Mouse (Mus musculus) stomach, embryonic 16.5 days (tissue): Measurements from ENCODE around the gene Galnt4. TPM values are rescaled to one million over a fixed set of nuclear protein-coding genes. Genes with fewer than 3 reads are reported as not detected.

Experiments used
- ATAC-seq: fragments of 200-750 bp; cut with Nextera tagmentation; 2 replicates; pipeline ENCODE4 v1.8.0; 2017; ENCODE audit warnings: moderate number of reproducible peaks, moderate TSS enrichment; ENCODE audit not compliant: insufficient read depth, low FRiP score
- H3K27ac ChIP-seq: fragments of 300-500 bp; sonication (generic); 2 replicates; pipeline ENCODE4 v1.5.1; 2014; ENCODE audit warnings: low read length
- H3K27me3 ChIP-seq: fragments of 300-500 bp; sonication (generic); 2 replicates; pipeline ENCODE4 v1.6.1; 2014; ENCODE audit warnings: low read length, control low read depth, mixed read lengths; ENCODE audit not compliant: control insufficient read depth, insufficient read depth
- H3K36me3 ChIP-seq: fragments of 300-500 bp; sonication (generic); 2 replicates; pipeline ENCODE4 v1.6.1; 2014; ENCODE audit warnings: low read length; ENCODE audit not compliant: control insufficient read depth, insufficient read depth
- H3K4me1 ChIP-seq: fragments of 300-500 bp; sonication (generic); 2 replicates; pipeline ENCODE4 v1.6.1; 2014; ENCODE audit warnings: low read length, control low read depth, mixed read lengths; ENCODE audit not compliant: control insufficient read depth, insufficient read depth
- H3K4me2 ChIP-seq: fragments of 300-500 bp; sonication (generic); 2 replicates; pipeline ENCODE4 v1.6.1; 2014; ENCODE audit warnings: low read depth, low read length, mixed read lengths
- H3K4me3 ChIP-seq: fragments of 300-500 bp; sonication (generic); replicated peaks from 2 replicates; pipeline ENCODE4 v1.5.1; 2014; ENCODE audit warnings: mild to moderate bottlenecking, low read length
- H3K9ac ChIP-seq: fragments of 300-500 bp; sonication (generic); 2 replicates; pipeline ENCODE4 v1.6.1; 2014; ENCODE audit warnings: low read length
- H3K9me3 ChIP-seq: fragments of 300-500 bp; sonication (generic); replicated peaks from 2 replicates; pipeline ENCODE4 v1.6.1; 2016; ENCODE audit warnings: low read length, control low read depth; ENCODE audit not compliant: control insufficient read depth
- WGBS: fragments of 180-500 bp; shearing (Covaris S2); extraction: QIAGEN DNeasy Blood & Tissue Kit; methylation state at CpG from one replicate; pipeline ENCODE4 v1.1.7; 2014; 5-methylcytosine and 5-hydroxymethylcytosine counted together
- polyA plus RNA-seq: library from polyadenylated mRNA; unstranded; fragments of >200 nt; fragmentation: Nextera tagmentation; extraction: Ambion mirVana; gene quantifications from 2 replicates; pipeline ENCODE4 v1.2.1, GENCODE M21; 2015

Gene Galnt4
- polyA plus RNA-seq, 1 experiment from 2014 or later, result 41.9 TPM

GRCm38 (mm10) chr10:99108431-99108982 lies 548 bp downstream of the Galnt4 start:
- peaks cover 15% of the 10 kb centered on the region for H3K4me1 ChIP-seq
- H3K36me3 ChIP-seq, result peaks cover 20% of the 10 kb centered on the region
- H3K9ac ChIP-seq, result peak overlapping the region; percentile 92
- peak overlapping the region; percentile 82 for H3K27ac ChIP-seq
- H3K4me3 ChIP-seq, result peak overlapping the region; percentile 73
- 31% methylated on average over 12 of the region's 12 CpGs for WGBS
- no peaks in the 10 kb centered on the region for H3K27me3 ChIP-seq
- H3K4me2 ChIP-seq, result peak overlapping the region; percentile 95
- no peak for ATAC-seq
- peaks cover 9% of the 10 kb centered on the region for H3K9me3 ChIP-seq

- H3K27ac ChIP-seq, result peak overlapping the region; percentile 90
- H3K4me1 ChIP-seq, result peaks cover 38% of the 10 kb centered on the region
- WGBS, result 26% methylated on average over 3 of the region's 3 CpGs
- H3K9me3 ChIP-seq, result peaks cover 9% of the 10 kb centered on the region
- no peak overlapping the region for H3K4me3 ChIP-seq
- ATAC-seq, result no peak
- peak overlapping the region; percentile 36; the same call in 1 of the 2 replicates for H3K9ac ChIP-seq
- no peaks in the 10 kb centered on the region for H3K27me3 ChIP-seq
- H3K36me3 ChIP-seq, result peaks cover 17% of the 10 kb centered on the region
- peak overlapping the region; percentile 23 for H3K4me2 ChIP-seq
These were observed 5.6 kb downstream of the Galnt4 start for GRCm38 (mm10) chr10:99113533-99113932.

- Histone ChIP-seq H3K27me3 (no peaks in the 10 kb centered on the region), H3K9me3 (peaks cover 7% of the 10 kb centered on the region), H3K9ac (no peak overlapping the region), H3K36me3 (peaks cover 15% of the 10 kb centered on the region), H3K27ac (peak overlapping the region; percentile 90), H3K4me1 (peaks cover 40% of the 10 kb centered on the region), H3K4me2 (peak overlapping the region; percentile 23; the same call in 1 of the 2 replicates), H3K4me3 (no peak overlapping the region)
- ATAC-seq, result peak; percentile 55; the same call in 1 of the 2 replicates
- 63% methylated on average over 8 of the region's 8 CpGs for WGBS
These were observed 6.3 kb downstream of the Galnt4 start for GRCm38 (mm10) chr10:99114295-99114694.

DNA sequence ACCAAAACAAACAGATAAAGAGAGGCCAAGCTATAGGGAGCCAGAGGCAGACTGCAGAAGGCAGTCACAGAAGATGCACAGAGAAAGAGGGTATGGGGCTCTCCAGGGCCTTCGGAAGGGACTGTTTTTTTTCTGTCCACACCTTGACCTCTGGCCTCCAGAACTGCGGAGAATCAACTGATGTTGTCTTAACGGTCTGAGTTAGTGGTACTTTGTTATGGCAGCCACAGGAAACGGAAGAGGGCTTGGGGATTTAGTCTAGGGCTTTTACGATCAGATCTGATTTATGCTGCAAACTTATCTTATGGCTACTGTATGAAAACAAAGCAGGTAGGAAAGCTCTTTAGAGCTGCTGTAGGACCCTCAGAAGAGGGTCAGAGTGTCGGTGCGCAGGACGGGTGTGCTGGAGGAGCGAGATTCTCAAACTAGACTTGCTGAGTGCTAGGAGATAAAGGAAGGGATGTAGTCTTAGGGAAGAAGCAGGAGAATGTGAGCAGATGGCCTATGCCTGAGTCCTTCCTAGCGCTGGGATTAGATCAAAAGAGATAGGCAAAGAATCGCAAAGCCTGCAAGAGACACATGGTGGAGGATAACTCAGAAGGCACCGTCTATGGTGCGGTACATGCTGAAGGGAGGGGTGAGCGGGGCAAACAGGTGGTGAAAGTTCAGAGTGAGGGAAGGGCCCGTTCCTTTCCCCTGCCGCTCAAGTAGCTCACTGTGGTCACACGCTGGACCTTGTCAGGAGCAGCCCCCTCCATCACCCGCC lies 7.7 kb downstream of the Galnt4 start:
- peak overlapping the region; percentile 64 for H3K27ac ChIP-seq
- H3K9me3 ChIP-seq, result no peaks in the 10 kb centered on the region
- no peak overlapping the region for H3K9ac ChIP-seq
- ATAC-seq, result no peak
- peaks cover 40% of the 10 kb centered on the region for H3K4me1 ChIP-seq
- H3K36me3 ChIP-seq, result peaks cover 6% of the 10 kb centered on the region; the same call in 1 of the 2 replicates
- no peak overlapping the region for H3K4me2 ChIP-seq
- WGBS, result 36% methylated on average over 18 of the region's 18 CpGs
- H3K4me3 ChIP-seq, result no peak overlapping the region
- no peaks in the 10 kb centered on the region for H3K27me3 ChIP-seq

- Histone ChIP-seq H3K4me1 (peaks cover 38% of the 10 kb centered on the region), H3K27ac (peak overlapping the region; percentile 64), H3K9me3 (no peaks in the 10 kb centered on the region), H3K4me2 (no peak overlapping the region), H3K36me3 (0 out of 2 replicates have a peak, but pooled peaks cover under 1% of the 10 kb centered on the region), H3K9ac (no peak overlapping the region), H3K27me3 (no peaks in the 10 kb centered on the region), H3K4me3 (no peak overlapping the region)
- 43% methylated on average over 8 of the region's 8 CpGs for WGBS
- ATAC-seq, result no peak
These were observed 8.3 kb downstream of the Galnt4 start for GRCm38 (mm10) chr10:99116237-99116632.

DNA sequence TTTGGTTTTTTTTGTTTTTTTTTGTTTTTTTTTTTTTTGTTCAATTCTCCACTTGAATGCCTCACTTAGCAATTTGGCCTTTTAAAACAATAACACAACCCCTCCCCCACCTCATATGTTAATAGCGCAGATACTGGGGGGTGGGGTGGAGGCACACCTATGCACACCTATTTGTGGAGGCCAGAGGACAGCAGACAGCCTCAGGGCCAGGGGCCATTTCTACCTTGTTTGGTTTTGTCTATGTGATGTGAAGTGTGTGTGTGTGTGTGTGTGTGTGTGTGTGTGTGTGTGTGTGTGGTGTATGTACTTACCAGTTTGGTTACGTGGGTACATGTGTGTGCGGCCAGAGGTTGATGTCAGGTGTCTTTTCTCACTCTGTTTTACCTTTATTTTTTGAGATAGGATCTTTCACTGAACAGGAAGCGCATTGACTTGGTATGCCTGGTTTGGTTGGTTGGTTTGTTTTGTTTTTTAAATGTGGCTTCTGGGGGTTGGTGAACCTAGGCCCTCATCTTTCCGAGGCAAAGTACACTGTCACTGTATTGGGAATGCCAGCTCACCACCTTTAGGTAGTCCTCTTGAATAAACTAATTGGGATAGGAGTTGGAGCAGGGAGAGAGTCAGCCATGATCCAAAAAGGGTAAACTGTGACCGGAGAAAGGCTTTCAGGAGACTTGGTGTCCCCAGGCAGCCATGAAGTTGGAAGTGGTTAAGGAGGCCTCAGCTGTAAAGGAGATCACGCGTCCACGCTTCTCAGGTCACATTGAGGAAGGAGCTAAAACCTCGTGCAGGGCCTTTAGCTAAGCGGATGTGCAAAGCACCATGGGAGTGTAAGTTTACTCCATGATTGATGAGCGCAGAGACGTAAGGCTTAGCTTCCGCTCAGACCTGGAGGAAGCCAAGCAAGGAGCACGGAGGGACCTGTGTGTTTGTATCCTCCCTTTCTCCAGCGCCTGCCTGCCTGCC lies 9.0 kb downstream of the Galnt4 start:
- no peak for ATAC-seq
- Histone ChIP-seq H3K4me3 (no peak overlapping the region), H3K4me2 (no peak overlapping the region), H3K27ac (peak overlapping the region; percentile 87), H3K9me3 (no peaks in the 10 kb centered on the region), H3K36me3 (no peaks in the 10 kb centered on the region), H3K4me1 (peaks cover 35% of the 10 kb centered on the region), H3K9ac (no peak overlapping the region), H3K27me3 (no peaks in the 10 kb centered on the region)
- 65% methylated on average over 16 of the region's 16 CpGs for WGBS

- Histone ChIP-seq H3K9me3 (no peaks in the 10 kb centered on the region), H3K4me1 (peaks cover 35% of the 10 kb centered on the region), H3K27me3 (no peaks in the 10 kb centered on the region), H3K27ac (peak overlapping the region; percentile 87), H3K36me3 (no peaks in the 10 kb centered on the region), H3K4me3 (no peak overlapping the region), H3K9ac (peak overlapping the region; percentile 30; the same call in 1 of the 2 replicates), H3K4me2 (0 out of 2 replicates have a peak overlapping the region, but pooled peaks have one; percentile 16)
- no peak; the same call in 1 of the 2 replicates for ATAC-seq
- 39% methylated on average over 10 of the region's 10 CpGs for WGBS
These were observed 9.9 kb downstream of the Galnt4 start for GRCm38 (mm10) chr10:99117876-99118275.

GRCm38 (mm10) chr10:99118697-99119096 lies 10.7 kb downstream of the Galnt4 start:
- 0 out of 2 replicates have a peak overlapping the region, but pooled peaks have one; percentile 9 for H3K4me2 ChIP-seq
- H3K9ac ChIP-seq, result peak overlapping the region; percentile 47; the same call in 1 of the 2 replicates
- H3K4me1 ChIP-seq, result peaks cover 32% of the 10 kb centered on the region
- peak overlapping the region; percentile 87 for H3K27ac ChIP-seq
- no peaks in the 10 kb centered on the region for H3K27me3 ChIP-seq
- WGBS, result 33% methylated on average over 6 of the region's 6 CpGs
- H3K9me3 ChIP-seq, result no peaks in the 10 kb centered on the region
- ATAC-seq, result peak; percentile 56; the same call in 1 of the 2 replicates
- no peak overlapping the region for H3K4me3 ChIP-seq
- no peaks in the 10 kb centered on the region for H3K36me3 ChIP-seq
